Mouse (Mus musculus): ENCODE data around the gene Eif2b2.

DNA sequence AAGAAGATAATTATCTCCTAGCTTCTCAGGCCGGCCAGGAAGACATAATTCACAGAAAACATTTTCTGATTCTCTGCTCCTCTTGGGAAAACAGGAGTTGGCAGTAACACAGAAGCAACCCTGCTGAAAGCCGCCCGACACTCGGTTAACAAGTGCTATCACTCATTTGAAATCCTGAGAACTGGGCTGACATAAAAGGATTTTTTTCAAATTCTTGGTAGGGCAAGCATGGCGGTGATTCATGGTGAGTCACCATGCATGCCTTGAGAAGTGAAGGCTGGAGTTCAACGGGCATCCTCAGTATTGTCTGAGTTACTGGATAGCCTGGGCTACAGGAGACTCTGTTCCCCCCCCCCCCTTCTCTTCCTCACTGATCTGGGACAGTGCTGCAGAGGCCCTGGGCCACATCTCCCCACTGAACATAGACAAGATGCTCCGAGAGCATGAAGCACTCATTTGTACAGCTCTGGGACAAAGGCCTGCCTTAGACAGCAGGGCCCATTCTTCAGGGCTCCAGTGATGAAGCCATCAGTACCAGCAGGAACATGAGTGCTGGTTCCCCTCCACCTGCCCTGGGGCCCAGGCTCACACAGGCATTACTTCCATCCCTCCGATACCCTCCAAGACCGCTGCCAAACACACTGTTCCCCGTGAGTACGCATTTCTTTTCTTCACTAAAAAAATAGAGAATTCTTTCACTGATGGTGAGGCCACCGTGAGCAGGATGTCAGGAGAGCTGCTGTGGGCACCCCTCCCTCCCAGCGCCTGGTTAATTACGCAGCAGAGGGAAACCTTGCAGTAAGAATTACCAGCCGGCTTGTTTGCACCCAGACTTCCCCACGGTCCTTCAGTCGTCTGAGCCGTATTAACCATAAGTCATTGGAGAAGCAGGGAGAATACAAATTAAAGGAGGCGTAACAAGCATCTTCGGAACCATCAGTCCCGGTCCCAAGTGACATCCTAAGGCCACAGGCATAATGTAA lies 14.4 kb downstream of the Eif2b2 start:
- no peak for TF ChIP-seq EP300 (IDR thresholded peaks at IDR 0.05; ENCODE audit: insufficient read depth, low read depth, low read length)
- TF ChIP-seq CTCF (IDR thresholded peaks at IDR 0.05; ENCODE audit: low read depth, low read length): no peak

All from ES-Bruce4 (cell line).